Mouse (Mus musculus) induced T-regulatory cell, adult 2 months (primary cell): Measurements from ENCODE around the gene Gdpd3.
"Not testable (repeated sequence)": the region's sequence is repeated elsewhere in the genome, so short reads cannot be mapped to it uniquely, and the experiment has no call there.

ENCODE experiments used
- DNase-seq: peaks from one replicate; pipeline ENCODE4 v3.0.0-alpha.2; 2012; ENCODE audit warnings: low read depth

The Gdpd3 gene

GRCm38 (mm10) chr7:126760956-126761355 lies 5.2 kb upstream of the Gdpd3 start:
- DNase-seq, result no peak

- no peak for DNase-seq
Measured at GRCm38 (mm10) chr7:126761529-126762067, 4.5 kb upstream of the Gdpd3 start.

- no peak for DNase-seq
Measured at GRCm38 (mm10) chr7:126762471-126763008, 3.6 kb upstream of the Gdpd3 start.

- DNase-seq, result no peak
Measured at GRCm38 (mm10) chr7:126765540-126765939, 594 bp upstream of the Gdpd3 start.

- no peak for DNase-seq
Measured at GRCm38 (mm10) chr7:126767001-126767400, 867 bp downstream of the Gdpd3 start.

- no peak for DNase-seq
Measured at GRCm38 (mm10) chr7:126770784-126771183, 4.7 kb downstream of the Gdpd3 start.

- DNase-seq, result no peak
Measured at GRCm38 (mm10) chr7:126773351-126773750, 7.2 kb downstream of the Gdpd3 start.

- DNase-seq, result peak; percentile 66
Measured at GRCm38 (mm10) chr7:126774463-126774862, 8.3 kb downstream of the Gdpd3 start.

- peak; percentile 56 for DNase-seq
Measured at GRCm38 (mm10) chr7:126775185-126775977, 9.2 kb downstream of the Gdpd3 start.

- no peak for DNase-seq
Measured at GRCm38 (mm10) chr7:126775978-126776234, 9.8 kb downstream of the Gdpd3 start.

- peak; percentile 94 for DNase-seq
Measured at GRCm38 (mm10) chr7:126776598-126777057, 10.5 kb downstream of the Gdpd3 start, which contains the start of gene Ypel3. Gene Ypel3 (plus strand): TSS chr7:126776955.

GRCm38 (mm10) chr7:126777476-126777875 lies 11.3 kb downstream of the Gdpd3 start:
- peak; percentile 43 for DNase-seq

- no peak for DNase-seq
Measured at GRCm38 (mm10) chr7:126778147-126778546, 12.0 kb downstream of the Gdpd3 start.

GRCm38 (mm10) chr7:126779101-126779500 lies 13.0 kb downstream of the Gdpd3 start:
- not testable (repeated sequence) for DNase-seq

GRCm38 (mm10) chr7:126779983-126780970 lies 14.1 kb downstream of the Gdpd3 start:
- DNase-seq, result peak; percentile 88

- DNase-seq, result no peak
Measured at GRCm38 (mm10) chr7:126780971-126781635, 15.0 kb downstream of the Gdpd3 start, which contains the start of gene Tbx6. Gene Tbx6 (plus strand): TSS chr7:126781483.

GRCm38 (mm10) chr7:126781661-126782370 lies 15.7 kb downstream of the Gdpd3 start:
- no peak for DNase-seq

- no peak for DNase-seq
Measured at GRCm38 (mm10) chr7:126782693-126783092, 16.6 kb downstream of the Gdpd3 start.

- DNase-seq, result no peak
Measured at GRCm38 (mm10) chr7:126784469-126784868, 18.3 kb downstream of the Gdpd3 start.

- no peak for DNase-seq
Measured at GRCm38 (mm10) chr7:126785056-126785455, 18.9 kb downstream of the Gdpd3 start.

- no peak for DNase-seq
Measured at GRCm38 (mm10) chr7:126786142-126786541, 20.0 kb downstream of the Gdpd3 start.
